Mouse (Mus musculus): ENCODE data around the gene Vat1. TPM values are rescaled to one million over a fixed set of nuclear protein-coding genes. Genes with fewer than 3 reads are reported as not detected.

The Vat1 gene
- polyA plus RNA-seq, 1 experiment from 2014 or later = 94.8 TPM

DNA sequence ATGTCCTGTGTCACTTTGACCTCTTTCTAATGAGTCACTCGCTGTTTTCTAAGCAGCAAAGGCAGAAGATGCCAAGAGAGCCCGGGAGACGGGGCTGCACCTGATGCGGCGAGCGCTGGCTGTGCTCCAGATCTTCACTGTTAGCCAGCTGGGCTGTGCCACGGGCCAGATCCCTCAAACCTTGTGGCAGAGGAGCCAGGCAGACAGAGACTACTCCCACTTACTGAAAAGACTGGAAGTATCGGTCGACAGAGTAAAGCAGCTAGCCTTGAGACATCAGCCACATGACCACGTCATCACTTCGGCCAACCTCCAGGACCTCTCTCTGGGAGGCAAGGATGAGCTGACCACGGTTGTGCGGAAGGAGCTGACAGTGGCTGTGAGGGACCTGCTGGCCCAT lies 32.6 kb downstream of the Vat1 start:
- Histone ChIP-seq H3K9me3 (replicated peaks) (no peaks in the 10 kb centered on the region), H3K27ac (no peak overlapping the region), H3K4me1 (no peaks in the 10 kb centered on the region), H3K4me2 (replicated peaks) (no peak overlapping the region), H3K4me3 (no peak overlapping the region), H3K27me3 (no peaks in the 10 kb centered on the region), H3K9ac (no peak overlapping the region), H3K36me3 (peaks cover 67% of the 10 kb centered on the region)
- no peak for ATAC-seq (ENCODE audit: low FRiP score)
- WGBS = 93% methylated on average over 13 of the region's 13 CpGs

DNA sequence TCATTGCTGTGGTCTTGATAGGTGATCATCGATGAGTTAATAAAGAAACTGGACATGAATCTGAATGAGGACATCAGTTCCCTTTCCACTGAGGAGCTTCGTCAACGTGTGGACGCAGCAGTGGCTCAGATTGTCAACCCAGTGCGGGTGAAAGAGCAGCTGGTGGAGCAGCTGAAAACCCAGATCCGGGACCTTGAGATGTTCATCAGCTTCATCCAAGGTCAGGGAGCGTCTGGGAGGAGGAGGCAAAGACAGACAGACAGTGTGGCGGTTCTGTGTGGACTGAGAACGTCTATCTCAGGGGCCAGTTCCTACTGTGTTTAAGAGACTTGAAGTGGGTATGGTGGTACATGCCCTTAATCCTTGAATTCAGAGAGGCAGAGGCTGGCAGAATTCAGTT lies 34.7 kb downstream of the Vat1 start:
- Histone ChIP-seq H3K4me2 (replicated peaks) (no peak overlapping the region), H3K36me3 (peaks cover 67% of the 10 kb centered on the region), H3K4me3 (no peak overlapping the region), H3K27me3 (no peaks in the 10 kb centered on the region), H3K27ac (no peak overlapping the region), H3K4me1 (peaks cover 8% of the 10 kb centered on the region), H3K9ac (no peak overlapping the region), H3K9me3 (replicated peaks) (no peaks in the 10 kb centered on the region)
- WGBS = 93% methylated on average over 9 of the region's 9 CpGs
- no peak for ATAC-seq (ENCODE audit: low FRiP score)

DNA sequence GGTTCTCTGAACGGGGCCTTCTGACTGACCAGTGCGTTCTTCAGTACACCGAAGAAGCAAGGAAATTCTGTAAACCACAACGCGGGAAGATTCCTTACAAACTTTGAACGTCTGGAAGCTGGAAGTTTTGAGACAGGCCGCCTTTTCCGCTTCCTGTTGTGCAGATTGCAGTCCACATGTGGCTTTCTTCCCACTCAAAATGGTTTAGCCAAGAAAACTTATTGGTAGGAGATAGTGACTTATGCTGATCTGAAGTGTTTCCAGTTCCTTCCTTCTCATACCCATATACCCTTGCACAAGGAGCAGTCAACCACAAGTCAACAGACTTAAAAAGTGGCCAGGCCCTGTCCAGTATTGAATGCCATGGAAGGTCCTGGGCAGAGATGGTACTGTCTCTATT lies 39.9 kb downstream of the Vat1 start:
- peak overlapping the region; percentile 91 for H3K4me3 ChIP-seq
- peak overlapping the region; percentile 92 for H3K4me2 ChIP-seq (replicated peaks)
- no peak overlapping the region for H3K27ac ChIP-seq
- peak overlapping the region; percentile 73 for H3K9ac ChIP-seq
- peaks cover 23% of the 10 kb centered on the region for H3K36me3 ChIP-seq
- 70% methylated on average over 8 of the region's 8 CpGs for whole genome bisulfite sequencing
- no peak for ATAC-seq (ENCODE audit: low FRiP score)
- H3K9me3 ChIP-seq (replicated peaks) = no peaks in the 10 kb centered on the region
- 0 out of 2 replicates have a peak, but pooled peaks cover 4% of the 10 kb centered on the region for H3K27me3 ChIP-seq
- peaks cover 26% of the 10 kb centered on the region for H3K4me1 ChIP-seq

DNA sequence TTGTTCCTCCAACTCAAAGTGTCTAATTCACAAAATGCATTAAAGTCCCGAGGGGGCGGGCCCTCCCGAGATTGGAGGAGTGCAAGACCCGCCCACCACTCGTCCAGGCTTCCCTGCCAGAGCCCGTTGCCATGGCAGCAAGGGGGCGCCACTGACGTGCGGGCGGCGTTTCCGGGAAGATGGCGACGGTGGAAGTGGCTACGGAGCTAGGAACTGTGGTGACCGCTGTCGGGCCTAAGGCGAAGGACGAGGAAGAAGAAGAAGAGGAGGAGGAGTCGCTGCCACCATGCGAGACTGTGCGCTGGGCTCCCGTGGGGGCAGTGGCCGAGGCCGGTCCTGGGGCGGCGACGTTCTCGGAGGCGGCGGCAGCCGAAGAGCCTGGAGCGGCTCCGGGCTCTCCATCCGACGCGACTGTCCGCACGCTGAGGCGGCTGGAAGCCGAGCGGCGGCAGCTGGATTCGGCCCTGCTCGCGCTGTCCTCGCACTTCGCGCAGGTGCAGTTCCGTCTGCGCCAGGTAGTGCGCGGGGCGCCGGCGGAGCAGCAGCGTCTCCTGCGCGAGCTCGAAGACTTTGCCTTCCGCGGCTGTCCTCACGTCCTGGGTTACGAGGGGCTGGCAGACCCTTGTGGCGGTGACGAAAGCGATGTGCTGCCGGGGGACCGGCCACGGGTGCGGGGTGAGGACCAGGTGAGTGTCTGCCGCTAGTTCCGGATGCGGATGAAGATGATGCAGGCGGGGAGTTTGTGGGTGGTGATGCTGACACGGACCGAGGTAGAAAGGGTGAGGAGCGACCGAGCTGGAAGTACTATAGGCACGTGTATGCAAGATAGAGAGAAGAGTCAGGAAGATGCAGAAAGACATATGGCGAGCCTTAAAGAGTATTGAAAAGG lies 40.9 kb downstream of the Vat1 start, which contains the start of the genes Rundc1 and Ptges3l:
Rundc1 (plus strand) TSS at position 161 of the 889 bp plus-strand sequence.
Ptges3l (minus strand) TSS at position 409 of the 889 bp plus-strand sequence.
- H3K4me1 ChIP-seq = peaks cover 26% of the 10 kb centered on the region
- H3K9me3 ChIP-seq (replicated peaks) = no peaks in the 10 kb centered on the region
- H3K27me3 ChIP-seq = 0 out of 2 replicates have a peak, but pooled peaks cover 4% of the 10 kb centered on the region
- H3K36me3 ChIP-seq = peaks cover 13% of the 10 kb centered on the region
- under 1% methylated on average over 81 of the region's 81 CpGs for WGBS
- peak within 1 kb of the TSS; percentile 91 for H3K4me3 ChIP-seq
- ATAC-seq (ENCODE audit: low FRiP score) = peak; percentile 92
- peak within 1 kb of the TSS; percentile 73 for H3K9ac ChIP-seq
- peak within 1 kb of the TSS; percentile 91 for H3K27ac ChIP-seq
- peak within 1 kb of the TSS; percentile 92 for H3K4me2 ChIP-seq (replicated peaks)

DNA sequence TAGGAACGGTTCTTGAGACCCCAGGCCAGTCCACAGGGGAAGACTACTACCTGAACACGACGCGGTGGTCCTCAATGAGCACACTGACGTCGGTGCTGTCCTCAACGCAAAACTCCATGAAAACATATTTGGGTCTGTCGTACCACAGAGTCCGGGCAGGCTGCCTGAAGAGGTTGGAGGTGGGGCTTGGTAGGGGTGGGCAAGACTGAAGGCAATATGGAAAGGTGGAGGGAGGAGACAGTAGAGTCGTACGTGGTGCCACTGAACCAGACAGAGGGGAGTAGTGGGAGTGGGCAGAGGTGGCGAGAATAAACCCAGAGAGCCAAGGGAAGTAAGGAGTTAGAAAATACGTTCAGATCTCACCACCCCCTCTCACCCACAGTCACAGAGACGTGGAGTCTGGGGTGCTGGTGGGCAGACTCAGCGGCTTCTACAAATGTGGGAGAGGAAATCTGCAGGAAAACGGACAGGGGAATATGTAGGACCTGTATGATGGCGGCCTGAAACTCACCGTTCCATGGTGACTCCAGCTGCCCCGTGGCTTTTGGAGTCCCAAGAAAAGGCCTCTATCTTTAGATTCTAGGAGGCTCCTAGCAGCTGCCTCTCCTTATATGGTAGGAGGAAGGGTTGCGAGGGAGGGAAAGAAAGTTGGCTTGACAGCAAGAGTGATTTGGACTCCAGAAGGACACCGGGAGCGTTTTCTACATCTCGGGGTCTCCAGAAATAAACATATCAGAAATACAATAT lies 41.8 kb downstream of the Vat1 start, which contains the start of gene Gm27029:
Gm27029 (minus strand) TSS at position 692 of the 747 bp plus-strand sequence.
- Histone ChIP-seq H3K27me3 (0 out of 2 replicates have a peak, but pooled peaks cover 4% of the 10 kb centered on the region), H3K4me2 (replicated peaks) (peak within 1 kb of the TSS; percentile 92), H3K27ac (peak within 1 kb of the TSS; percentile 91), H3K9ac (peak within 1 kb of the TSS; percentile 73), H3K36me3 (peaks cover 5% of the 10 kb centered on the region), H3K4me1 (peaks cover 26% of the 10 kb centered on the region), H3K9me3 (replicated peaks) (no peaks in the 10 kb centered on the region), H3K4me3 (peak within 1 kb of the TSS; percentile 91)
- WGBS = 6% methylated on average over 23 of the region's 23 CpGs
- peak; percentile 54 for ATAC-seq (ENCODE audit: low FRiP score)

DNA sequence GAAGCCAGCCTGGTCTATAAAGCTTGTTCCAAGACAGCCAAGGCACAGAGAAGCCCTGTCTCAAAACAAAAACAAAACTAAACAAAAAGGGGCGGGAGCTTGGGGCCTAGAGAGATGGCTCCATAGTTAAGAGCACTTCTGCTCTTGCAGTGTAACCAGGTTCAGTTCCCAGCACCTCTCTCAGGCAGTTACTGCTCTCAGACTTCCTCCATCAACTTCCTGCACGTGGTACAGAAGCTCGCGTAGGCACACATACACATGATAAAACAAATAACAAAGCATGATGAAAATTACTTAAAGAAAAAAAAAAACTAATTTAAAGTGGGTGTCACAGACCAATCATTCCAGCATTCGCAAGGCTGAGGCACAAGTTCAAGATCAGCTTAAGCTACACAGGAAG lies 45.9 kb downstream of the Vat1 start:
- Histone ChIP-seq H3K4me3 (no peak overlapping the region), H3K27ac (no peak overlapping the region), H3K27me3 (0 out of 2 replicates have a peak, but pooled peaks cover 4% of the 10 kb centered on the region), H3K36me3 (no peaks in the 10 kb centered on the region), H3K4me2 (replicated peaks) (no peak overlapping the region), H3K4me1 (peaks cover 17% of the 10 kb centered on the region), H3K9ac (no peak overlapping the region), H3K9me3 (replicated peaks) (no peaks in the 10 kb centered on the region)
- no peak for ATAC-seq (ENCODE audit: low FRiP score)
- 89% methylated on average over 5 of the region's 5 CpGs for WGBS

- Histone ChIP-seq H3K4me3 (no peak overlapping the region), H3K9ac (no peak overlapping the region), H3K36me3 (no peaks in the 10 kb centered on the region), H3K4me1 (peaks cover 17% of the 10 kb centered on the region), H3K27ac (no peak overlapping the region), H3K4me2 (replicated peaks) (no peak overlapping the region), H3K27me3 (0 out of 2 replicates have a peak, but pooled peaks cover 4% of the 10 kb centered on the region), H3K9me3 (replicated peaks) (no peaks in the 10 kb centered on the region)
- 18% methylated on average over 3 of the region's 3 CpGs for WGBS
- no peak for ATAC-seq (ENCODE audit: low FRiP score)
These were observed 46.4 kb downstream of the Vat1 start for GRCm38 (mm10) chr11:101419610-101420009.

- 0 out of 2 replicates have a peak, but pooled peaks cover 4% of the 10 kb centered on the region for H3K27me3 ChIP-seq
- H3K36me3 ChIP-seq = no peaks in the 10 kb centered on the region
- H3K4me1 ChIP-seq = peaks cover 11% of the 10 kb centered on the region
- H3K9ac ChIP-seq = no peak overlapping the region
- H3K4me2 ChIP-seq (replicated peaks) = no peak overlapping the region
- H3K9me3 ChIP-seq (replicated peaks) = no peaks in the 10 kb centered on the region
- no peak overlapping the region for H3K4me3 ChIP-seq
- ATAC-seq (ENCODE audit: low FRiP score) = no peak
- no peak overlapping the region for H3K27ac ChIP-seq
- WGBS = 57% methylated on average over 6 of the region's 6 CpGs
These were observed 47.0 kb downstream of the Vat1 start for GRCm38 (mm10) chr11:101418991-101419390.

GRCm38 (mm10) chr11:101417101-101417855 lies 48.8 kb downstream of the Vat1 start, which contains the start of gene Aarsd1:
TSS of gene Aarsd1 (minus strand) at chr11:101417615.
- ATAC-seq (ENCODE audit: low FRiP score) = peak; percentile 79
- Histone ChIP-seq H3K9ac (peak within 1 kb of the TSS; percentile 87), H3K27me3 (no peaks in the 10 kb centered on the region), H3K9me3 (replicated peaks) (no peaks in the 10 kb centered on the region), H3K4me3 (peak within 1 kb of the TSS; percentile 87), H3K36me3 (peaks cover 16% of the 10 kb centered on the region), H3K27ac (peak within 1 kb of the TSS; percentile 86), H3K4me1 (peaks cover 6% of the 10 kb centered on the region), H3K4me2 (replicated peaks) (peak within 1 kb of the TSS; percentile 70)
- under 1% methylated on average over 45 of the region's 45 CpGs for WGBS

GRCm38 (mm10) chr11:101416433-101417100 lies 49.5 kb downstream of the Vat1 start:
- peak overlapping the region; percentile 87 for H3K9ac ChIP-seq
- peak overlapping the region; percentile 86 for H3K27ac ChIP-seq
- H3K4me3 ChIP-seq = peak overlapping the region; percentile 87
- H3K4me1 ChIP-seq = peaks cover 6% of the 10 kb centered on the region
- peaks cover 23% of the 10 kb centered on the region for H3K36me3 ChIP-seq
- peak; percentile 55 for ATAC-seq (ENCODE audit: low FRiP score)
- WGBS = 3% methylated on average over 11 of the region's 11 CpGs
- no peaks in the 10 kb centered on the region for H3K9me3 ChIP-seq (replicated peaks)
- H3K27me3 ChIP-seq = no peaks in the 10 kb centered on the region
- peak overlapping the region; percentile 70 for H3K4me2 ChIP-seq (replicated peaks)

- H3K27ac ChIP-seq = no peak overlapping the region
- H3K9me3 ChIP-seq (replicated peaks) = no peaks in the 10 kb centered on the region
- no peak for ATAC-seq (ENCODE audit: low FRiP score)
- H3K4me2 ChIP-seq (replicated peaks) = no peak overlapping the region
- peaks cover 6% of the 10 kb centered on the region for H3K4me1 ChIP-seq
- H3K27me3 ChIP-seq = no peaks in the 10 kb centered on the region
- H3K9ac ChIP-seq = no peak overlapping the region
- 90% methylated on average over 2 of the region's 2 CpGs for WGBS
- no peak overlapping the region for H3K4me3 ChIP-seq
- peaks cover 35% of the 10 kb centered on the region for H3K36me3 ChIP-seq
These were observed 50.7 kb downstream of the Vat1 start for GRCm38 (mm10) chr11:101415306-101415705.

Data from hindbrain, embryonic 12.5 days (tissue).